Mouse (Mus musculus) heart, embryonic 16.5 days (tissue): ENCODE results near the gene Scd4. TPM values are rescaled to one million over a fixed set of nuclear protein-coding genes. Genes with fewer than 3 reads are reported as not detected.
"Not testable (repeated sequence)": the region's sequence is repeated elsewhere in the genome, so short reads cannot be mapped to it uniquely, and the experiment has no call there.

Experiments
- ATAC-seq: fragments of 200-750 bp; cut with Nextera tagmentation; replicated peaks from 2 replicates; pipeline ENCODE4 v1.8.0; 2017; ENCODE audit warnings: moderate number of reproducible peaks; ENCODE audit not compliant: insufficient read depth, low FRiP score; ENCODE audit errors: extremely low read depth
- H3K27ac ChIP-seq: fragments of 300-500 bp; sonication (generic); 2 replicates; pipeline ENCODE4 v1.5.1; 2014; ENCODE audit warnings: mild to moderate bottlenecking, low read length, control low read depth, moderate library complexity
- H3K27me3 ChIP-seq: fragments of 300-500 bp; sonication (generic); 2 replicates; pipeline ENCODE4 v1.6.1; 2014; ENCODE audit warnings: low read length, mixed read lengths; ENCODE audit not compliant: control insufficient read depth, insufficient read depth
- H3K36me3 ChIP-seq: fragments of 300-500 bp; sonication (generic); 2 replicates; pipeline ENCODE4 v1.6.1; 2014; ENCODE audit not compliant: control insufficient read depth, insufficient read depth
- H3K4me1 ChIP-seq: fragments of 300-500 bp; sonication (generic); 2 replicates; pipeline ENCODE4 v1.6.1; 2014; ENCODE audit warnings: low read length, mixed read lengths; ENCODE audit not compliant: control insufficient read depth, insufficient read depth
- H3K4me2 ChIP-seq: fragments of 300-500 bp; sonication (generic); 2 replicates; pipeline ENCODE4 v1.6.1; 2014; ENCODE audit warnings: low read depth, mild to moderate bottlenecking, control low read depth, low read length
- H3K4me3 ChIP-seq: fragments of 300-500 bp; sonication (generic); 2 replicates; pipeline ENCODE4 v1.5.1; 2014; ENCODE audit warnings: mild to moderate bottlenecking, control low read depth, low read length
- H3K9ac ChIP-seq: fragments of 300-500 bp; sonication (generic); 2 replicates; pipeline ENCODE4 v1.6.1; 2014; ENCODE audit warnings: low read length, control low read depth
- H3K9me3 ChIP-seq: fragments of 300-500 bp; sonication (generic); replicated peaks from 2 replicates; pipeline ENCODE4 v1.6.1; 2016; ENCODE audit warnings: low read length; ENCODE audit not compliant: control insufficient read depth
- WGBS: fragments of 180-500 bp; shearing (Covaris S2); extraction: QIAGEN DNeasy Blood & Tissue Kit; methylation state at CpG from one replicate; pipeline ENCODE4 v1.1.7; 2014; 5-methylcytosine and 5-hydroxymethylcytosine counted together
- polyA plus RNA-seq: library from polyadenylated mRNA; unstranded; fragments of >200 nt; fragmentation: Nextera tagmentation; extraction: Ambion mirVana; gene quantifications from 2 replicates; pipeline ENCODE4 v1.2.1, GENCODE M21; 2015

The Scd4 gene
- polyA plus RNA-seq, 1 experiment from 2014 or later, result 4.8 TPM

DNA sequence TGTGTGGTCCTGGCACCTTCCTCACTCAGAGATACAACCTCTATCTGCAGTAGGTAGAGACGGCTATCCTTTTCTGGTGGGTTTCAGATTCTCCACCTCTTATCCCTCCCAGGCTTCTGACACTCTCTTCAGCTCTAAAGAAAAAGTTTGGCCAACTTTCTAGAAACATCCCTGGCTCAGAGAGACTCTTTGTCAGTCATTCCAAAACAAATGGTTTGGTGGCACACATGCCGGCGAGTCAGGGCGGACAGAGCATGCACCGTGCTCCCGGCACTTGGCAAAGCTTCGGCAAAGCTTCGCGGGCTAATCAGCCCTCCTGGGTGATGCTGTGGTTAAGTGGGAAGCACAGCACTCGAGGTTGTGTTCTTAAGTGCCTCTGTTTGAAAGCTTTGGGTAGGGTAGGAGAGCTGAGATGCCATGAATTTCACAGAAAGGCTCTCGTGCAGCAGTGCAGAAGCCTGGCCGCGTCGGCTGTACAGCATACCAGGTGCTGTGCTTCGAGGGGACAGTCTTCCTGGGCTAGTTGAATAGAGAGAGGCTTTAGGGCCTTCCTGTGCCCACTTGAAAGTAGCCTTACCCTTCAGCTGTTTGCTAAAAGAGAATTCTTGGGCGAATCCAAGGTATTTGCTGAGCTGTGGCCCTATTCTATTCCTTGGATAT, 27.9 kb upstream of the Scd4 start:
- Histone ChIP-seq H3K36me3 (peaks cover 75% of the 10 kb centered on the region), H3K4me2 (no peak overlapping the region), H3K9ac (no peak overlapping the region), H3K27ac (no peak overlapping the region), H3K4me3 (no peak overlapping the region), H3K9me3 (no peaks in the 10 kb centered on the region), H3K4me1 (peaks cover 17% of the 10 kb centered on the region), H3K27me3 (no peaks in the 10 kb centered on the region)
- ATAC-seq, result no peak
- 77% methylated on average over 16 of the region's 16 CpGs for WGBS

DNA sequence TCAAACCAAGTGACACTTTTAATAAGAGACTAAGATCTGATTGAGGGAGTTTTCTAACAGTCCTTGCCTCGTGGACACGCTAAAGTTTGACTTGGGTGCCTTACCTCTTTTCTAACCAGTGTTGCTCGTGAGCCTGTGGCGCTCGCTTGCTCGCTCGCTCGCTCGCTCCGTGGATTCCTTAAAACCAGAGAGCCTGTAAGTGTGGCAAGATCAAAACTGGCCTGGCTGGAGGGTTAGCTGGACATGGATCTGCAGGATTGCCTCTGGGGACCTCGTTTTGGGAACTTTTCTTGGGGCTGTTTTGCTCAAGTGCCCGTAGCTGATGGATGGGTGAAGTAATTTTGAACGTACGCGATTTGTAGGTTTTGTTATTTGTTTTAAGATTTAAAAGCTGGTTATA, 27.2 kb upstream of the Scd4 start:
- peaks cover 68% of the 10 kb centered on the region for H3K36me3 ChIP-seq
- no peak overlapping the region for H3K9ac ChIP-seq
- 88% methylated on average over 15 of the region's 15 CpGs for WGBS
- H3K9me3 ChIP-seq, result no peaks in the 10 kb centered on the region
- ATAC-seq, result no peak
- no peak overlapping the region for H3K4me2 ChIP-seq
- no peak overlapping the region for H3K27ac ChIP-seq
- no peaks in the 10 kb centered on the region for H3K27me3 ChIP-seq
- no peak overlapping the region for H3K4me3 ChIP-seq
- H3K4me1 ChIP-seq, result peaks cover 10% of the 10 kb centered on the region; the same call in 1 of the 2 replicates

DNA sequence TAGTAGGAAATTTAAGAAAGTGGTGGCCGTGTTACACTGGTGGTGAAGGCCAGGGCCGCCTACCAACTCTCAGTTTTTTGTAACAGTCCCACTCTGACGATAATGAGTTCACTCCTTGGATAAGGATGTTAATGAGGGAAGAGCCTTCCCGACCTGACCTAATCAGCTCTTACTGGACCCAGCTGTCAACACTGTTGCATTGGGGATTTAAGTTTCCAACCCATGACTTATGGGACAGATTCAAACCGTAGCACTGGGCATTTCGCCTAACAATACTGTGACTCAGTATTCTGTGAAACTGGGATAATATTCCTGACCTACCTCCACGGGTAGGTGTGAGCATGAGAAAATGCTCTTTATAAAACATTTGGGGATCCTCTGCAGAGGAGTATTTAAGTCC, 26.7 kb upstream of the Scd4 start:
- WGBS, result 60% methylated on average over 7 of the region's 7 CpGs
- Histone ChIP-seq H3K27me3 (no peaks in the 10 kb centered on the region), H3K4me3 (no peak overlapping the region), H3K27ac (no peak overlapping the region), H3K4me1 (peaks cover 10% of the 10 kb centered on the region; the same call in 1 of the 2 replicates), H3K36me3 (peaks cover 63% of the 10 kb centered on the region), H3K9ac (no peak overlapping the region), H3K9me3 (no peaks in the 10 kb centered on the region), H3K4me2 (no peak overlapping the region)
- no peak for ATAC-seq

DNA sequence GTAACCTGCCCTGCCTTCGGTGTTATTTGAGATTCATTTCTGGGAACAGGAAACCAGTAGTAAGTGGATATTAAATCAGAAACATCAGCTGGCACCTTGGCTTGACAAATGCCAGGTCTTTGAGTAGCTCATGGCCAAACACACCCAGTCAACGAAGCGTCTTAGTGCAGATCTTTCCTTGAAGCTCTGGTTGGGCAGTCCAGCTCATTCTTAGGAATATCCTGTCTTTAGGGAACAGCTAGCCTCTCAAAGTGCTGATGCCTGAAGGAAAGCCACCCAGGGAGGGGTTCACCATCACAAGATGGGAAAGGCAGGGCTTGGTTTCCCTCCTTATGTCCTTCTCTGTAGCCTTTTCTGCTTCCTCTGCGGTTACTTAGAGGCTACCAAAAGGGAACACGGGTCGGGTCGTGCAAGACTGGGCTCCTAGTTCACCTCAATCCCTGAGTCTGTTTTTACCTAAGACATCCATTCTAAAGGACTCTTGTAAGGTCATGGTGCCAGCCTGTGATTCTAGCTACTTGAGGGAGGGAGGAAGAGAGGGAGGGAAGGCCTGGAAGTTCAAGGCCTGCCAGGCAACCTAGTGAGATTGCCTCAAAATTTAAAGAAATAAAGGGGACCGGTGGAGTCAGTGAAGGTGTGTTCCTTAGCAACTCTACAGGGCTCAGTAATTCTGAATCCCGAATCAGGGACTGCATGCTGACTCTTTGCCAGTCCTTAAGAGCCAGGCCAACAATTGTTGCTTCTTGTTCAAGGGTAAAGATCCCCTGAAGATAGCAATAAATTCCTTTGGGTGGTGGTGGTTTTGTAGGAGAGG, 25.6 kb upstream of the Scd4 start:
- Histone ChIP-seq H3K4me3 (no peak overlapping the region), H3K27me3 (no peaks in the 10 kb centered on the region), H3K4me2 (no peak overlapping the region), H3K27ac (no peak overlapping the region), H3K9ac (no peak overlapping the region), H3K4me1 (peaks cover 6% of the 10 kb centered on the region; the same call in 1 of the 2 replicates), H3K36me3 (peaks cover 54% of the 10 kb centered on the region), H3K9me3 (no peaks in the 10 kb centered on the region)
- no peak for ATAC-seq
- WGBS, result 80% methylated on average over 9 of the region's 9 CpGs

DNA sequence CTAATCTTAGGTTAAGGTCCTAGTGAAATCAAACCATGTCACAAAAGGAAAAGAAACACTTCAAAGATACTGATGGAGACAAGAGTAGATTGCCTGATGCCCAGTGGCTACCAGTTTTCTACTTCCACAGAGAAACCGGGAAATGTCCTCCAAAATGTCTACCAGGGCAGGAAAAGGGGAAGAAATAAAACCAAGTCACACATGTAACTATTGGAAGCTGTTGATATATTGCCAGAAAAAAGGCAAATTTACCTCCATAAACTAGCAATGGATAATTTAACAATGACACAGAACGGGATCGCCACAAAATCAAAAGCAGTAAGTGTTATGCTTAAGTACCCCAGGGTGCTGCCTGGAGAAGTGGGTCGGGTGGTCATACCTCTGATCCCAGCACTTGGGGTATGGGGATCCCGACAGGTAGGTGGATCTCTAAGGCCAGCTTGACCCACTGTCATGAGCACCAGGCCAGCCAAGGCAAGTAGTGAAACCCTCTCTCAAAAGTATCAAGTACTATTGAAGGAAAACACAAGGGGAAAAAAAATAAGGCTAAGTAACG, 24.9 kb upstream of the Scd4 start:
- no peak overlapping the region for H3K4me2 ChIP-seq
- H3K4me3 ChIP-seq, result no peak overlapping the region
- H3K9me3 ChIP-seq, result no peaks in the 10 kb centered on the region
- peaks cover 3% of the 10 kb centered on the region; the same call in 1 of the 2 replicates for H3K4me1 ChIP-seq
- 84% methylated on average over 6 of the region's 6 CpGs for WGBS
- no peak for ATAC-seq
- H3K9ac ChIP-seq, result no peak overlapping the region
- peaks cover 47% of the 10 kb centered on the region for H3K36me3 ChIP-seq
- no peak overlapping the region for H3K27ac ChIP-seq
- H3K27me3 ChIP-seq, result no peaks in the 10 kb centered on the region

DNA sequence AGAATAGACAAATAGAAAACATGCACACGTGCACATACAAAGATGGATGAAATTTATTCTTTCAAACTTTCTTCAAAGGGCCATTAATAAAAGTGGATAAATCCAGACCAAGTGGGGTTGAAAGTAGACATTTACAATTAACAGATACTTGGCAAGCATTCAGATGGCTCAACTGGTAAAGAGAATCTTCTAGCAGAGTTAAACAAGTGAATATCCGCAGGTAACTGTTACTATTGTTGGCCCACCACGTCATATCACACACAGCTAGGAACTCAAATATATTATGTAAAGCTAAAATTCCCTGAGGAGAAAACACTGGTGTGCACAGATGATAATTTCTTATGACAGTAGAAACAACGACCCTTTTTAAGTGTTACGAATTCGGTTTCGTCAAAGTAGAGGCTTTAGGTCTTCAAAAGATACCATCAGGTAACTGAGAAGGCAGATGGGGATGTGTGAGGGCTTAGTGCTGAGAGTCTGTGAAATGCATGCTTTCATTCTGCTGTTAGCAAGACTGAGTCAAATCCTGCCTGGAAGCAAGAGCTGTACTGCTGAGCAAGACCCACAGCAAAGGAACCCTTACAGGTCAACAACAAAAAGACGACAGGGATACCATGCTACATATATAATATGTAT, 24.2 kb upstream of the Scd4 start:
- H3K9me3 ChIP-seq, result no peaks in the 10 kb centered on the region
- H3K27ac ChIP-seq, result no peak overlapping the region
- ATAC-seq, result no peak
- peaks cover 42% of the 10 kb centered on the region for H3K36me3 ChIP-seq
- no peak overlapping the region for H3K4me2 ChIP-seq
- peaks cover under 1% of the 10 kb centered on the region; the same call in 1 of the 2 replicates for H3K4me1 ChIP-seq
- H3K4me3 ChIP-seq, result no peak overlapping the region
- 85% methylated on average over 8 of the region's 8 CpGs for WGBS
- H3K27me3 ChIP-seq, result no peaks in the 10 kb centered on the region
- no peak overlapping the region for H3K9ac ChIP-seq

DNA sequence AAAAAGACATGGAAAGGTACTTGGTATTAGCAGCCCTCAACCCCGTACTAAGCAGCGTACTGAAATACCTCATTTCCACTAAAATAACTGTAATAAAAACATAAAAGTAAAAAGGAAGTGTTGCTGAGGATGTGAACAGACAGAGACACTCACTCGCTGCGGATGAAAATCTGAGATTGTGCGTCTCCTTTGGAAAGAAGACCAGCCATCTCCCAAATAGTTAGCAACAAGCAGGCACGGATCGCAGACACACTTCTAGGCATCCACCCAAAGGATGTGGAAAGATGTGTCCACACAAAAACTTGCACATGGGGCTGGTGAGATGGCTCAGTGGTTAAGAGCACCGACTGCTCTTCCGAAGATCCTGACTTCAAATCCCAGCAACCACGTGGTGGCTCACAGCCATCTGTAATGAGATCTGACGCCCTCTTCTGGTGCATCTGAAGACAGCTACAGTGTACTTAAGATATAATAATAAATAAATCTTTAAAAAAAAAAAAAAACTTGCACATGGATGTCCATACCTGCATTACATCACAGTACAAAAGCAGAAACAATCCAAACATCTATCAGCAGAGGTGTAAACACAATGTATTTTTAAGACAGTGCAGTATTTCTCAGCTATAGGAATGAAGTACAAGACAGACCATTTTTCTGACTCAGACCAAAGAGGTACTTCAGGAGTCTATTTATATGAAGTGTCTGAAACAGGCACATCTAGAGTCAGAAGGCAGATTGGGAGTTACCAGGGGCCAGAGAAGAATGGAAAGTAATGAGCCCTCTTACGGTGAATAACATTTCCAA, 23.3 kb upstream of the Scd4 start:
- 81% methylated on average over 12 of the region's 12 CpGs for WGBS
- no peak overlapping the region for H3K4me2 ChIP-seq

DNA sequence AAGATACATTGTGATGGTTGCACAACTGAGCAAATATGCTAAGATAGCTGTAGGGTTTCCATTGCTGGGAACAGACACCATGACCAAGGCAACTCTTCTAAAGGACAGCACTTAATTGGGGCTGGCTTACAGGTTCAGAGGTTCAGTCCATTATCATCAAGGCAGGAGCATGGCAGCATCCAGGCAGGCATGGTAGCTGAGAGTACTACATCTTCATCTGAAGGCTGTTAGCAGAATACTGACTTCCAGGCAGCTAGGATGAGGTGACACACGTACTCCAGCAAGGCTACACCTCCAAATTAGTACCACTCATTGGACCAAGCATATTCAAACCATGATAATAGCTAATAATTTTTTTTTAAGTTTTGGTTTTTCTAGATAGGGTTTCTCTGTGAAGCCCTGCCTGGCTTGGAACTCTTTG, 22.7 kb upstream of the Scd4 start:
- H3K4me2 ChIP-seq, result not testable (repeated sequence)
- WGBS, result 82% methylated on average over 1 of the region's 1 CpGs

More for the DNA sequence above, 23.3 kb upstream of the Scd4 start:
- ATAC-seq, result no peak
- peaks cover 35% of the 10 kb centered on the region for H3K36me3 ChIP-seq
- H3K27me3 ChIP-seq, result no peaks in the 10 kb centered on the region
- no peak overlapping the region for H3K9ac ChIP-seq
- H3K4me1 ChIP-seq, result peaks cover 5% of the 10 kb centered on the region; the same call in 1 of the 2 replicates
- no peak overlapping the region for H3K27ac ChIP-seq
- no peaks in the 10 kb centered on the region for H3K9me3 ChIP-seq
- H3K4me3 ChIP-seq, result no peak overlapping the region

More for the DNA sequence above, 22.7 kb upstream of the Scd4 start:
- not testable (repeated sequence) for ATAC-seq, H3K27me3 ChIP-seq, H3K27ac ChIP-seq, H3K4me3 ChIP-seq, H3K4me1 ChIP-seq, H3K9me3 ChIP-seq, H3K9ac ChIP-seq
- peaks cover 29% of the 10 kb centered on the region for H3K36me3 ChIP-seq
